Mouse (Mus musculus) forebrain, embryonic 10.5 days (tissue): ENCODE data around the gene Lonp2. TPM values are rescaled to one million over a fixed set of nuclear protein-coding genes. Genes with fewer than 3 reads are reported as not detected.

Experiments used
- DNase-seq: peaks from one replicate; pipeline ENCODE4 v3.0.0-alpha.2; 2017; ENCODE audit warnings: low spot score; ENCODE audit errors: extremely low spot score
- H3K27ac ChIP-seq: fragments of 300-500 bp; sonication (generic); 2 replicates; pipeline ENCODE4 v1.5.1; 2016; ENCODE audit warnings: mild to moderate bottlenecking
- H3K27me3 ChIP-seq: fragments of 300-500 bp; sonication (generic); 2 replicates; pipeline ENCODE4 v1.6.1; 2016; ENCODE audit warnings: mild to moderate bottlenecking; ENCODE audit not compliant: poor library complexity, severe bottlenecking
- H3K36me3 ChIP-seq: fragments of 300-500 bp; sonication (generic); replicated peaks from 2 replicates; pipeline ENCODE4 v1.6.1; 2016; ENCODE audit warnings: mild to moderate bottlenecking, moderate library complexity
- H3K4me1 ChIP-seq: fragments of 300-500 bp; sonication (generic); 2 replicates; pipeline ENCODE4 v1.6.1; 2016
- H3K4me3 ChIP-seq: fragments of 300-500 bp; sonication (generic); 2 replicates; pipeline ENCODE4 v1.5.1; 2016; ENCODE audit warnings: mild to moderate bottlenecking, moderate library complexity
- H3K9me3 ChIP-seq: fragments of 300-500 bp; sonication (generic); 2 replicates; pipeline ENCODE4 v1.6.1; 2016; ENCODE audit warnings: mild to moderate bottlenecking, moderate library complexity
- WGBS: fragments of 180-500 bp; shearing (Covaris S2); methylation state at CpG from one replicate; pipeline ENCODE4 v1.1.7; 2016; 5-methylcytosine and 5-hydroxymethylcytosine counted together
- polyA plus RNA-seq: library from polyadenylated mRNA; unstranded; fragments of >200 nt; fragmentation: Nextera tagmentation; extraction: Ambion mirVana; gene quantifications from 2 replicates; pipeline ENCODE4 v1.2.1, GENCODE M21; 2016

Lonp2 gene
- polyA plus RNA-seq, result 48.7 and 50.1 TPM in 2 replicates

- DNase-seq, result peak; percentile 98
- Histone ChIP-seq H3K4me3 (peak within 1 kb of the TSS; percentile 86), H3K27ac (peak within 1 kb of the TSS; percentile 83), H3K36me3 (no peaks in the 10 kb centered on the region), H3K9me3 (no peaks in the 10 kb centered on the region), H3K4me1 (peaks cover 17% of the 10 kb centered on the region), H3K27me3 (no peaks in the 10 kb centered on the region)
- WGBS, result under 1% methylated on average over 60 of the region's 62 CpGs
These were observed at the start of gene Lonp2 for GRCm38 (mm10) chr8:86623911-86624731. TSS of gene Lonp2 (plus strand) at chr8:86624043.

- no peaks in the 10 kb centered on the region for H3K27me3 ChIP-seq
- H3K36me3 ChIP-seq, result no peaks in the 10 kb centered on the region
- WGBS, result 93% methylated on average over 8 of the region's 8 CpGs
- H3K4me3 ChIP-seq, result no peak overlapping the region
- no peaks in the 10 kb centered on the region for H3K4me1 ChIP-seq
- no peaks in the 10 kb centered on the region for H3K9me3 ChIP-seq
- no peak for DNase-seq
- no peak overlapping the region for H3K27ac ChIP-seq
These were observed 46.3 kb upstream of the Lonp2 start for GRCm38 (mm10) chr8:86577547-86577946.

GRCm38 (mm10) chr8:86578076-86578475 lies 45.8 kb upstream of the Lonp2 start:
- Histone ChIP-seq H3K4me3 (no peak overlapping the region), H3K27me3 (no peaks in the 10 kb centered on the region), H3K27ac (no peak overlapping the region), H3K36me3 (no peaks in the 10 kb centered on the region), H3K4me1 (no peaks in the 10 kb centered on the region), H3K9me3 (no peaks in the 10 kb centered on the region)
- DNase-seq, result no peak
- 76% methylated on average over 9 of the region's 9 CpGs for WGBS

DNA sequence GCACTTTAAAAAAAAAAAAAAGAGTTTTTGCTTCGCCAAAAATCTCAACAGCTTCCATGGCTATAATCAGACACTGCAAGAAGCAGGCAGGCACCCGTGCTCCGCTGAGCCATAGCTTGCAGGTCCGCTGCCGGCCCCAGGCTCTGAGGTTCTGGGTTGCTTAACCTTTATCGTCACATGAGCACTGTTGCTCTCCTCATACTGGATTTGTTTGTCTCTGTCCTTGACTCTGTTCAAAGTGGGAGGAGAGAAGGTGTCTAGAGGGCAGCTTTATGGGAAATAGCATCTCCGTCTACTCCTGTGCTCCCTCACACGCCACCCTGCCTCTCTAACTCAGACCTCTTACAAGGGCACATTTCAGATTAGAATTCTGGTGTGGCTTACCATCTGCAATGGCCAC lies 45.1 kb upstream of the Lonp2 start:
- H3K27me3 ChIP-seq, result no peaks in the 10 kb centered on the region
- no peak overlapping the region for H3K27ac ChIP-seq
- H3K4me3 ChIP-seq, result no peak overlapping the region
- H3K36me3 ChIP-seq, result no peaks in the 10 kb centered on the region
- 85% methylated on average over 8 of the region's 8 CpGs for WGBS
- no peaks in the 10 kb centered on the region for H3K4me1 ChIP-seq
- H3K9me3 ChIP-seq, result no peaks in the 10 kb centered on the region
- no peak for DNase-seq

- Histone ChIP-seq H3K4me1 (no peaks in the 10 kb centered on the region), H3K36me3 (no peaks in the 10 kb centered on the region), H3K4me3 (no peak within 1 kb of the TSS), H3K27ac (no peak within 1 kb of the TSS), H3K9me3 (no peaks in the 10 kb centered on the region), H3K27me3 (no peaks in the 10 kb centered on the region)
- DNase-seq, result no peak
These were observed 43.4 kb upstream of the Lonp2 start, which contains the start of gene Abcc12 for GRCm38 (mm10) chr8:86580458-86580857. TSS of gene Abcc12 (minus strand) at chr8:86580686.

DNA sequence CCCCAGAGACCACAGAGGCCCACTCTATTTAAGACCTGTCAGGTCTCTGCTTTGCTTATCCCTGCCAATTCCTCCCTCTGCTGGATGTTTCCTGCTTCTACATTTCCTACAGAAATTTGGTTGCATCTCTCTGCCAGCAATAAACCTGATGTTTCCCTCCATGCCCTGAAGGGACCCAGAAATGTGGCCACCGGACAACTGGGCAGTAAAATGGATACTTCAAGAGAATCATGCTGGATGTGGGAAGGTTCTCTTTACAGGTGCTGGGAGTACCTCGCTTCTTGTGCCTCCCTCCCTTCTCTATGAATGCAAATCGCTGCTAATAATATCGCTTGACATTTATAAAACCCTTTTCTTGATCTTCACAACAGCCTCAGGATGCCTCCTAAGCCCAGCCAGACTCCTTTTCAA lies 41.9 kb upstream of the Lonp2 start:
- WGBS, result 77% methylated on average over 4 of the region's 4 CpGs
- no peaks in the 10 kb centered on the region for H3K9me3 ChIP-seq

DNA sequence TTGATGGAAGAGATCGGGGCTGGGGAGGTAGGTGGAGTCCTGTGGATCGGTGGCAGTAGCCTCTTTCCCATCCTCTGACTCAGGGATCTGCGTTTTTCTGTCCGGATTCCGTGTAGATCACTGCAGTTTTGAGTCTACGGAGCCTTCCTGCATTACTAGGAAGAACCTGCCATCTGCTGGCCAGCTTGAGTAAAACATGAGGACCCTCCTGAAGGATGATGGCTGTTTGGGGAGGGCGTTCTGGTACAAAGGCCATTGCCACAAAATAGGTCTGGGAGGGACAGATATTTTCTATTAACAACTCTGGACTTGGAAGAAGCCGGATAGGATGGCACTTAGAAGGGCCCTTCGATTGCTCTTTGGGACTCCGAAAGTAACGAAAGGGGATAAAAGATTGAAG lies 38.7 kb upstream of the Lonp2 start:
- 0 out of 2 replicates have a peak, but pooled peaks cover 3% of the 10 kb centered on the region for H3K4me1 ChIP-seq
- no peaks in the 10 kb centered on the region for H3K36me3 ChIP-seq
- H3K4me3 ChIP-seq, result peak overlapping the region; percentile 56
- DNase-seq, result peak; percentile 80
- H3K27ac ChIP-seq, result peak overlapping the region; percentile 66
- H3K9me3 ChIP-seq, result no peaks in the 10 kb centered on the region
- 6% methylated on average over 11 of the region's 11 CpGs for WGBS
- no peaks in the 10 kb centered on the region for H3K27me3 ChIP-seq

More for the DNA sequence above, 41.9 kb upstream of the Lonp2 start:
- Histone ChIP-seq H3K4me3 (no peak overlapping the region), H3K4me1 (0 out of 2 replicates have a peak, but pooled peaks cover 2% of the 10 kb centered on the region), H3K27me3 (no peaks in the 10 kb centered on the region), H3K36me3 (no peaks in the 10 kb centered on the region), H3K27ac (no peak overlapping the region)
- no peak for DNase-seq

DNA sequence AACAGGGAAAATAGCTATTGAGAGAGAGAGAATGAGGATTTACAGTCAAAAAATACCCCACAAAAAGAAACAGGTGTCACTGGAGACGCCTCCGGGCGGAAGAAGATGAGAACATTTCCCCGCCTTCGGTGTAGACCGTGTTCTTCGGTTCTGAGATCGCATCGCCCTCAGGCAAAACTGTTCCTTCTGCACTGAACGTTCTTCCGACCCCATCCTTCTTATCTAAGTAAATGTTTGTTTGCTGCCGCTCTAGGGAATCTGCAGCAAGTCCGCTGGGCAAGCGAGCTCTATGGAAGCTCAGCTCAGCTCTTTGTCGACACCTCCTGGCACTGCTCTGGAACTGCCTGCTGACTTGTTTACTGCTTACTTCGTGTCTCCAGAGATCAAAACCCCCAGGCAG lies 38.3 kb upstream of the Lonp2 start:
- WGBS, result 2% methylated on average over 16 of the region's 16 CpGs
- peak; percentile 74 for DNase-seq
- Histone ChIP-seq H3K4me3 (peak overlapping the region; percentile 56), H3K36me3 (no peaks in the 10 kb centered on the region), H3K27ac (peak overlapping the region; percentile 66), H3K27me3 (no peaks in the 10 kb centered on the region), H3K9me3 (no peaks in the 10 kb centered on the region), H3K4me1 (0 out of 2 replicates have a peak, but pooled peaks cover 3% of the 10 kb centered on the region)

- H3K27me3 ChIP-seq, result no peaks in the 10 kb centered on the region
- 43% methylated on average over 5 of the region's 5 CpGs for WGBS
- DNase-seq, result no peak
- no peaks in the 10 kb centered on the region for H3K36me3 ChIP-seq
- H3K27ac ChIP-seq, result no peak overlapping the region
- no peak overlapping the region for H3K4me3 ChIP-seq
- 0 out of 2 replicates have a peak, but pooled peaks cover 3% of the 10 kb centered on the region for H3K4me1 ChIP-seq
- H3K9me3 ChIP-seq, result no peaks in the 10 kb centered on the region
These were observed 37.8 kb upstream of the Lonp2 start for GRCm38 (mm10) chr8:86586058-86586457.

DNA sequence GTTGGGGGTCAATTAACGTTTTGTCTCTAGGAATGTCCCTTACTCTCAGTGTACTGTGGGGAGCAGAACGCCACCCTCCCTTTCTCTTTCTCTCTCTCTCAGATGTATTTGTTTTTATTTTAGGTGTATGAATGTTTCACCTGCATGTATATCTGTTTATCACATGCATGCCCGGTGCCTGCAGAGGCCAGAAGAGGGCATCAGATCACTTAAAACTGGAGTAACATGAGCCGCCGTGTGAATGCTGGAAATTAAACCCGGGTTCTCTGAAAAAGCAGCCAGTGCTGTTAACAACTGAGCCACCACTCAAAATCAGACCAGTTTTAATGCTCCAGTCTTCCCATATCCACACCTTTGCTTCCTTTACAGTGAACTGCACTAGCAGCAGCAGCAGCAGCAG lies 37.2 kb upstream of the Lonp2 start:
- 60% methylated on average over 6 of the region's 6 CpGs for WGBS
- Histone ChIP-seq H3K27ac (no peak overlapping the region), H3K27me3 (no peaks in the 10 kb centered on the region), H3K4me3 (no peak overlapping the region), H3K36me3 (no peaks in the 10 kb centered on the region), H3K9me3 (no peaks in the 10 kb centered on the region), H3K4me1 (0 out of 2 replicates have a peak, but pooled peaks cover 3% of the 10 kb centered on the region)
- DNase-seq, result no peak

- no peak overlapping the region for H3K27ac ChIP-seq
- 94% methylated on average over 5 of the region's 5 CpGs for WGBS
- DNase-seq, result no peak
- no peaks in the 10 kb centered on the region for H3K36me3 ChIP-seq
- H3K4me1 ChIP-seq, result 0 out of 2 replicates have a peak, but pooled peaks cover 3% of the 10 kb centered on the region
- no peaks in the 10 kb centered on the region for H3K27me3 ChIP-seq
- no peak overlapping the region for H3K4me3 ChIP-seq
- no peaks in the 10 kb centered on the region for H3K9me3 ChIP-seq
These were observed 35.5 kb upstream of the Lonp2 start for GRCm38 (mm10) chr8:86588338-86588737.

GRCm38 (mm10) chr8:86593099-86593498 lies 30.7 kb upstream of the Lonp2 start:
- Histone ChIP-seq H3K27ac (no peak overlapping the region), H3K4me1 (no peaks in the 10 kb centered on the region), H3K9me3 (no peaks in the 10 kb centered on the region), H3K27me3 (no peaks in the 10 kb centered on the region), H3K36me3 (no peaks in the 10 kb centered on the region), H3K4me3 (no peak overlapping the region)
- 69% methylated on average over 10 of the region's 10 CpGs for WGBS
- DNase-seq, result no peak

- H3K4me3 ChIP-seq, result no peak overlapping the region
- H3K4me1 ChIP-seq, result no peaks in the 10 kb centered on the region
- H3K36me3 ChIP-seq, result no peaks in the 10 kb centered on the region
- WGBS, result 81% methylated on average over 3 of the region's 3 CpGs
- no peak for DNase-seq
- no peaks in the 10 kb centered on the region for H3K27me3 ChIP-seq
- no peak overlapping the region for H3K27ac ChIP-seq
- H3K9me3 ChIP-seq, result no peaks in the 10 kb centered on the region
These were observed 29.6 kb upstream of the Lonp2 start for GRCm38 (mm10) chr8:86594159-86594796.
